Mouse (Mus musculus) lung, embryonic 14.5 days (tissue): ENCODE results near the gene Ak1. TPM values are rescaled to one million over a fixed set of nuclear protein-coding genes. Genes with fewer than 3 reads are reported as not detected.

Experiments used
- ATAC-seq: fragments of 200-750 bp; cut with Nextera tagmentation; 2 replicates; pipeline ENCODE4 v1.8.0; 2017; ENCODE audit warnings: mild to moderate bottlenecking, moderate TSS enrichment, moderate library complexity; ENCODE audit not compliant: insufficient read depth
- DNase-seq: peaks from one replicate; pipeline ENCODE4 v3.0.0-alpha.2; 2015
- H3K27ac ChIP-seq: fragments of 300-500 bp; sonication (generic); 2 replicates; pipeline ENCODE4 v1.5.1; 2014; ENCODE audit warnings: low read depth, mild to moderate bottlenecking, moderate library complexity
- H3K27me3 ChIP-seq: fragments of 300-500 bp; sonication (generic); 2 replicates; pipeline ENCODE4 v1.6.1; 2014; ENCODE audit warnings: low read length, control low read depth; ENCODE audit not compliant: insufficient read depth
- H3K36me3 ChIP-seq: fragments of 300-500 bp; sonication (generic); 2 replicates; pipeline ENCODE4 v1.6.1; 2014; ENCODE audit warnings: control low read depth; ENCODE audit not compliant: insufficient read depth
- H3K4me1 ChIP-seq: fragments of 300-500 bp; sonication (generic); 2 replicates; pipeline ENCODE4 v1.6.1; 2014; ENCODE audit warnings: antibody characterized with exemption, control low read depth; ENCODE audit not compliant: insufficient read depth
- H3K4me2 ChIP-seq: fragments of 300-500 bp; sonication (generic); 2 replicates; pipeline ENCODE4 v1.6.1; 2014; ENCODE audit warnings: mild to moderate bottlenecking
- H3K4me3 ChIP-seq: fragments of 300-500 bp; sonication (generic); 2 replicates; pipeline ENCODE4 v1.5.1; 2014; ENCODE audit warnings: low read depth, low read length
- H3K9ac ChIP-seq: fragments of 300-500 bp; sonication (generic); 2 replicates; pipeline ENCODE4 v1.6.1; 2014
- H3K9me3 ChIP-seq: fragments of 300-500 bp; sonication (generic); 2 replicates; pipeline ENCODE4 v1.6.1; 2016; ENCODE audit warnings: low read depth, low read length, control low read depth
- CTCF ChIP-seq: IDR thresholded peaks from 2 replicates; pipeline ENCODE4 v1.5.1; 2016; ENCODE audit warnings: antibody characterized with exemption, low read depth
- WGBS: fragments of 180-500 bp; shearing (Covaris S2); extraction: QIAGEN DNeasy Blood & Tissue Kit; methylation state at CpG from one replicate; pipeline ENCODE4 v1.1.7; 2014; 5-methylcytosine and 5-hydroxymethylcytosine counted together
- polyA plus RNA-seq: library from polyadenylated mRNA; unstranded; fragments of >200 nt; fragmentation: Nextera tagmentation; extraction: Ambion mirVana; gene quantifications from 2 replicates; pipeline ENCODE4 v1.2.1, GENCODE M21; 2014

The Ak1 gene
- polyA plus RNA-seq, 1 experiment from 2014 or later, result 34.3 TPM

DNA sequence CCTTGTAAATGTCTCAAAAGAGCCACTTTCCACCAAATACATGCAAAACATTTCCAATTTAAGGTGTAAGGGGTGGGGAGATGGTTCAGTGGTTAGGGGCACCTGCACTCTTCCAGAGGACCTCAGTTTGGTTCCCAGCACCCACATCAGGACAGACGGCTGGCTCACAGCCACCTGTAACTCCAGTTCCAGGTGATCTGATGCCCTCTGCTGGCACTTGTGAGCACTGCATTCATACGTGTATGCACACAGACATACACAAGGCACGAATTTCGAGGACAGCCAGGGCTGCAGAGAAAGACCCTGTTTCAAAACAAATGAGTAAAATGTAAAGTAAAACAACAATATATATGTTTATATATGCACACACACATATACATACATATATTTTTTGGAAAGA, 4.0 kb upstream of the Ak1 start:
- Histone ChIP-seq H3K4me3 (no peak overlapping the region), H3K4me1 (peaks cover 31% of the 10 kb centered on the region), H3K9ac (no peak overlapping the region), H3K27ac (no peak overlapping the region), H3K4me2 (no peak overlapping the region), H3K9me3 (0 out of 2 replicates have a peak, but pooled peaks cover 4% of the 10 kb centered on the region), H3K36me3 (peaks cover 45% of the 10 kb centered on the region), H3K27me3 (no peaks in the 10 kb centered on the region)
- no peak for DNase-seq
- peak; percentile 41 for TF ChIP-seq CTCF
- ATAC-seq, result no peak
- WGBS, result 94% methylated on average over 4 of the region's 4 CpGs

DNA sequence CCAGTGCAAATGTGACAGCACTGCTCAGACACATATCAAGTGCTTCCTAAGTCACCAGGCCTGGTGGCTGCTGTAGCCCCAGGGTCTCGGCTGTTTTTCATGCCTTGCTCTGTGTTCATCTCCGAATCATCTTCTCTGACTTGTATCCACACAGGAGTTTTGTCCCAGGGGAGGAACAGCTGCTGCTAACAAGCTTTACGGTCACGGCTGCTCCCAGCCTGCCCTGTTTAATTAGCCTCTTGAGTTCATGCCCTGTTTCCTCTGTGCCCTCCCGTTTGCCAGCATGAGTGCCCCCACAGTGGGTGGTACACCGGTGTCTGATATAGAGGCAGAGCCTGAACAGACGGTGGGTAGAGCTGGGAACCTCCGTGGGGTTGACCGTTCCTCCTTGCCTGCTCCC, 3.5 kb upstream of the Ak1 start:
- Histone ChIP-seq H3K9ac (no peak overlapping the region), H3K4me2 (no peak overlapping the region), H3K9me3 (0 out of 2 replicates have a peak, but pooled peaks cover 4% of the 10 kb centered on the region), H3K27ac (no peak overlapping the region), H3K4me3 (no peak overlapping the region), H3K36me3 (peaks cover 42% of the 10 kb centered on the region), H3K4me1 (peaks cover 31% of the 10 kb centered on the region), H3K27me3 (no peaks in the 10 kb centered on the region)
- TF ChIP-seq CTCF, result no peak
- WGBS, result 75% methylated on average over 9 of the region's 9 CpGs
- DNase-seq, result no peak
- no peak for ATAC-seq

GRCm38 (mm10) chr2:32620682-32621516, 659 bp upstream of the Ak1 start:
- TF ChIP-seq CTCF, result no peak
- H3K9ac ChIP-seq, result no peak overlapping the region; the same call in 1 of the 2 replicates

GRCm38 (mm10) chr2:32624111-32624748, 2.7 kb downstream of the Ak1 start:
- WGBS, result 63% methylated on average over 5 of the region's 5 CpGs

More at GRCm38 (mm10) chr2:32620682-32621516, 659 bp upstream of the Ak1 start:
- Histone ChIP-seq H3K27me3 (no peaks in the 10 kb centered on the region), H3K4me1 (peaks cover 42% of the 10 kb centered on the region), H3K36me3 (peaks cover 26% of the 10 kb centered on the region), H3K9me3 (0 out of 2 replicates have a peak, but pooled peaks cover 4% of the 10 kb centered on the region), H3K27ac (peak overlapping the region; percentile 88), H3K4me3 (no peak overlapping the region), H3K4me2 (peak overlapping the region; percentile 41)
- 4% methylated on average over 4 of the region's 4 CpGs for WGBS
- DNase-seq (peak; percentile 80), ATAC-seq (peak; percentile 70)

GRCm38 (mm10) chr2:32625212-32625872, 3.8 kb downstream of the Ak1 start:
- peak; percentile 86 for DNase-seq
- TF ChIP-seq CTCF, result 0 out of 2 replicates have a peak, but pooled peaks have one; percentile 26
- peak; percentile 28; the same call in 1 of the 2 replicates for ATAC-seq
- Histone ChIP-seq H3K36me3 (no peaks in the 10 kb centered on the region), H3K9me3 (no peaks in the 10 kb centered on the region), H3K4me2 (peak overlapping the region; percentile 58), H3K4me1 (peaks cover 31% of the 10 kb centered on the region), H3K4me3 (peak overlapping the region; percentile 24), H3K27ac (peak overlapping the region; percentile 82), H3K27me3 (no peaks in the 10 kb centered on the region), H3K9ac (peak overlapping the region; percentile 40)
- WGBS, result 2% methylated on average over 13 of the region's 13 CpGs

More at GRCm38 (mm10) chr2:32624111-32624748, 2.7 kb downstream of the Ak1 start:
- Histone ChIP-seq H3K4me1 (peaks cover 42% of the 10 kb centered on the region), H3K9me3 (no peaks in the 10 kb centered on the region), H3K27ac (peak overlapping the region; percentile 82), H3K4me3 (no peak overlapping the region), H3K9ac (0 out of 2 replicates have a peak overlapping the region, but pooled peaks have one; percentile 2), H3K4me2 (no peak overlapping the region), H3K36me3 (0 out of 2 replicates have a peak, but pooled peaks cover 3% of the 10 kb centered on the region), H3K27me3 (no peaks in the 10 kb centered on the region)
- no peak for ATAC-seq
- no peak for TF ChIP-seq CTCF
- no peak for DNase-seq

DNA sequence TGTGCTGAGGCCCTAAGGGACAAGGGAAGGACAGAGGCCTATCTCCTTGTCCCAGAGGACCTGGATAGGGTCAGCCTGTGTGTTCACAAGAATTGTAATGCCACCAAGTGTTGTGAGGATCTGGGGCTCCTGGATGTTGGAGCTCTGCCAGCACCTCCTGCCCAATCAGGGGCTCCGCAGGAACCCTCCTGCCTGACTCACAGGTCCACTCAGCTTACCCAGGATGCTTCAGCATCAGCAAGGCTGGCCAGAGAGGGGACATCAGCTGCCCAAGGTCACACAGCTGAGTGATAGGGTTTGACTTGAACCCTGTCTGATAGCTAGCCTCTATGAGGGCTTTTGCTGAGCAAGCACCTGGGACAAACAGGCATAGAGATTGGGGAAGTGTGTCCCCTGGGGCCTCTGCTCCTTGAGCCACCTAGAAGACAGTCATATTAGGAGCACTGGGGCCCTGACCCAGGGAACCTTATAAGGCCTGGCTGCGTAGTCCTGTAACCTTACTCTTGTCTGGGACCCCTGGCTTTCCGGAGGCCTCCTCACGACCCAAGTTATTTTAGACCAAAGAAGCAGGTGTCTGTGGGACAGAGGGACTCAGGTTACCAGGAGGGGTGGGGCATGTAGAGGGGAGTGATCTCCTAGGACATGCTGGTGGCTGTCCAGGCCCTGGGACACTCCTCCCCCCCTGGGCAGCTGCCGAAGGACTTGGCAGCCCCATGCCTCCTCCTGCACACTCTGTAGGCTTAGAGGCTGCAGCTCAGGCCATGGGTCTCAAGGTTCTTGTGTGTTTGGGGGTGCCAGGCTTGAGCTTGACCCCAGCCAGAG, 4.5 kb downstream of the Ak1 start:
- TF ChIP-seq CTCF, result no peak
- H3K9ac ChIP-seq, result peak overlapping the region; percentile 40; the same call in 1 of the 2 replicates

More for the DNA sequence above, 4.5 kb downstream of the Ak1 start:
- peak; percentile 47 for DNase-seq
- Histone ChIP-seq H3K4me1 (peaks cover 24% of the 10 kb centered on the region), H3K36me3 (no peaks in the 10 kb centered on the region), H3K9me3 (no peaks in the 10 kb centered on the region), H3K27ac (peak overlapping the region; percentile 82), H3K4me3 (no peak overlapping the region), H3K27me3 (no peaks in the 10 kb centered on the region), H3K4me2 (peak overlapping the region; percentile 58)
- WGBS, result 29% methylated on average over 5 of the region's 5 CpGs
- ATAC-seq, result no peak
